ENCODE assay signal across 8 mouse cellular contexts in genomic region chr11:82392341-82392740, GRCm38 (mm10). TPM values are rescaled to one million over a fixed set of nuclear protein-coding genes. Genes with fewer than 3 reads are reported as not detected.
DNase-seq lines count a peak whose midpoint lies in the region; ATAC-seq lines count a peak whose summit lies in the region.
"Had no signal": no experiment of that assay in that cellular context is flagged by ENCODE, and none has a peak within 500 bp of the region (broad histone marks: within the 10 kb centered on the region; RNA-seq: fewer than 3 reads in every experiment).

No protein-coding gene starts in this region.

- DNase-seq in left cerebral cortex, adult 18-20 months (ENCODE audit: low spot score in 2 of 2), result peak; percentile 14 to 29
- DNase-seq in left cerebral cortex, adult 8-10 months (ENCODE audit: low spot score in 2 of 2), result no peak
- peak; percentile 37 for DNase-seq in cerebellum, adult 9-11 months
- DNase-seq in frontal cortex, postnatal 36 days (ENCODE audit: low spot score in 2 of 2), result peak; percentile 21 to 33
- peak; percentile 61 for DNase-seq in retina, embryonic 14.5 days (ENCODE audit: low spot score)
- no peak for DNase-seq in gastrocnemius, postnatal 14 days
- DNase-seq: thymus, postnatal 25 days had no signal

- no peak for ATAC-seq in megakaryocyte, adult 5-6 weeks (ENCODE audit: poor library complexity, severe bottlenecking)

- intact Hi-C loops in gastrocnemius, postnatal 14 days (cut with DNase I; ENCODE audit: low total_unique reads), result no loop called here

RNA-seq across cellular contexts. Expression of gene Tmem132e, which starts 3.6 kb away (rescaled TPM):
- total RNA-seq in left cerebral cortex, adult 18-20 months (2021), result 10 to 100 TPM; 19.2 to 22.9 TPM
- total RNA-seq in left cerebral cortex, adult 8-10 months (2022), result 10 to 100 TPM; 16.2 to 17.7 (median 17.1) TPM
- under 1 TPM; 0.16 to 0.41 TPM for total RNA-seq in gastrocnemius, postnatal 14 days (2021)
- total RNA-seq in megakaryocyte, adult 5-6 weeks (2015), result not detected in 2 replicates
- not detected in 2 replicates for total RNA-seq in megakaryocyte, adult 5-6 weeks (2017)

Comparison
In these comparisons a context has a peak if more than half of its experiments do, and no peak if none do; other contexts are left out.
1. DNase-seq: peak in left cerebral cortex, adult 18-20 months (2 of 2), cerebellum, adult 9-11 months (single experiment), frontal cortex, postnatal 36 days (2 of 2) and retina, embryonic 14.5 days (single experiment); none in left cerebral cortex, adult 8-10 months (0 of 2) and gastrocnemius, postnatal 14 days (single experiment).
2. RNA of gene Tmem132e, which starts 3.6 kb away (total RNA-seq): 19.2 to 22.9 TPM in left cerebral cortex, adult 18-20 months and 16.2 to 17.7 TPM in left cerebral cortex, adult 8-10 months; 0.16 to 0.41 TPM in gastrocnemius, postnatal 14 days and not detected in megakaryocyte, adult 5-6 weeks; every median in the first group is over 10 times any median in the second.